Mouse (Mus musculus) stomach, embryonic 14.5 days (tissue): ENCODE data around the gene Brat1. TPM values are rescaled to one million over a fixed set of nuclear protein-coding genes. Genes with fewer than 3 reads are reported as not detected.

Experiments used
- ATAC-seq: fragments of 200-750 bp; cut with Nextera tagmentation; 2 replicates; pipeline ENCODE4 v1.8.0; 2017; ENCODE audit warnings: low read depth, moderate TSS enrichment; ENCODE audit not compliant: insufficient number of reproducible peaks, insufficient read depth, low FRiP score
- H3K27ac ChIP-seq: fragments of 300-500 bp; sonication (generic); 2 replicates; pipeline ENCODE4 v1.5.1; 2014; ENCODE audit warnings: mild to moderate bottlenecking, low read length, moderate library complexity, mixed read lengths
- H3K27me3 ChIP-seq: fragments of 300-500 bp; sonication (generic); 2 replicates; pipeline ENCODE4 v1.6.1; 2014; ENCODE audit warnings: low read length, control low read depth, mixed read lengths; ENCODE audit not compliant: control insufficient read depth, insufficient read depth
- H3K36me3 ChIP-seq: fragments of 300-500 bp; sonication (generic); 2 replicates; pipeline ENCODE4 v1.6.1; 2014; ENCODE audit warnings: mild to moderate bottlenecking, control low read depth, low read length, moderate library complexity, mixed read lengths; ENCODE audit not compliant: control insufficient read depth, insufficient read depth
- H3K4me1 ChIP-seq: fragments of 300-500 bp; sonication (generic); 2 replicates; pipeline ENCODE4 v1.6.1; 2014; ENCODE audit warnings: low read length, control low read depth, mixed read lengths; ENCODE audit not compliant: control insufficient read depth, insufficient read depth
- H3K4me2 ChIP-seq: fragments of 300-500 bp; sonication (generic); replicated peaks from 2 replicates; pipeline ENCODE4 v1.6.1; 2014; ENCODE audit warnings: low read depth, low read length, control low read depth
- H3K4me3 ChIP-seq: fragments of 300-500 bp; sonication (generic); 2 replicates; pipeline ENCODE4 v1.5.1; 2014; ENCODE audit warnings: low read depth, low read length, control low read depth
- H3K9ac ChIP-seq: fragments of 300-500 bp; sonication (generic); replicated peaks from 2 replicates; pipeline ENCODE4 v1.6.1; 2014; ENCODE audit warnings: low read depth, mild to moderate bottlenecking, control low read depth, low read length, moderate library complexity, mixed read lengths
- H3K9me3 ChIP-seq: fragments of 300-500 bp; sonication (generic); 2 replicates; pipeline ENCODE4 v1.6.1; 2016; ENCODE audit warnings: low read depth, low read length, control low read depth; ENCODE audit not compliant: control insufficient read depth
- WGBS: fragments of 180-500 bp; shearing (Covaris S2); extraction: QIAGEN DNeasy Blood & Tissue Kit; methylation state at CpG from one replicate; pipeline ENCODE4 v1.1.7; 2014; 5-methylcytosine and 5-hydroxymethylcytosine counted together
- polyA plus RNA-seq: library from polyadenylated mRNA; unstranded; fragments of >200 nt; fragmentation: Nextera tagmentation; extraction: Ambion mirVana; gene quantifications from 2 replicates; pipeline ENCODE4 v1.2.1, GENCODE M21; 2014

The Brat1 gene
- polyA plus RNA-seq, 1 experiment from 2014 or later: 12.5 TPM

DNA sequence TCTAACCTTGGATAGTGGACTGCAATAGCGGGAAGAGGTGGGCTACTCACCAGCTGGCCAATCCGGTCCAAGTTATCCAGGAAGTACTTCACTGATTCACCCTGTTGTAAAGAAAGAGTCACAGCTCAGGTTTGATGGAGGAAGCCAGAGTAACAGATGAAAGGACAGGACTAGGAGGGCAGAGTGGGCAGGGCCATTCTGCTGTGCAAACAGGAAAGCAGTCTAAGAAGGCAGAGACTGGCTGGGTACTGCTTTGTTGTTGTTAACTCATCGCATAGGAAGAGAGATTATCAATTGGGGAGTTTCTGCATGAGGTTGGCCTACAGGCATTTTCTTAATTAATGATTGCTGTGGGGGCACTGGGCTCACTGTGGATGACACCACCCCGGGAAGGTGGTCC lies 57.7 kb downstream of the Brat1 start:
- Histone ChIP-seq H3K9me3 (no peaks in the 10 kb centered on the region), H3K36me3 (peaks cover 39% of the 10 kb centered on the region), H3K4me1 (peaks cover 1% of the 10 kb centered on the region), H3K27ac (no peak overlapping the region), H3K4me3 (no peak overlapping the region), H3K27me3 (no peaks in the 10 kb centered on the region), H3K9ac (no peak overlapping the region), H3K4me2 (no peak overlapping the region)
- 88% methylated on average over 4 of the region's 4 CpGs for WGBS
- ATAC-seq: no peak

GRCm38 (mm10) chr5:140764921-140765613 lies 60.3 kb downstream of the Brat1 start:
- H3K4me1 ChIP-seq: peaks cover 20% of the 10 kb centered on the region
- H3K27ac ChIP-seq: peak overlapping the region; percentile 34; the same call in 1 of the 2 replicates
- H3K36me3 ChIP-seq: peaks cover 21% of the 10 kb centered on the region
- no peak for ATAC-seq
- WGBS: 55% methylated on average over 6 of the region's 6 CpGs
- H3K27me3 ChIP-seq: no peaks in the 10 kb centered on the region
- H3K4me2 ChIP-seq: no peak overlapping the region
- no peak overlapping the region for H3K9ac ChIP-seq
- no peaks in the 10 kb centered on the region for H3K9me3 ChIP-seq
- no peak overlapping the region for H3K4me3 ChIP-seq

DNA sequence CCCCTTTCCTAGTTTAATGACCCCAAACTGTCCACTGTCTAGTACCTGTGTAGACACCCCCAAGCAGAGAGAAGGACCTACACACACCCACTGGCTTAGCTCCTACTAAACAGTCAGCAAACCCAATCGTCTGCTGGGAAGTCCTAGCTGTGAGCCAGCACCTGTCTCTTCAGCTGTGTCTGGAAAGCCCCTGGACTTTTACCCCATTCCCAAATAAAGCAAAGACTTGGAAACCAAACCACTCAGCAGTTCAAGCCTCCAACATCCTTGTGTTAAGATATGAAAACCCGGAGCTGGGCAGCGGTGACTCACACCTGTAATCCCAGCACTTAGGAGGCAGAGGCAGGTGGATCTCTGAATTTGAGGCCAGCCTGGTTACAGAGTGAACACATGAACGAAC lies 61.8 kb downstream of the Brat1 start:
- no peak overlapping the region for H3K4me2 ChIP-seq
- ATAC-seq: no peak
- no peaks in the 10 kb centered on the region for H3K9me3 ChIP-seq
- H3K36me3 ChIP-seq: peaks cover 9% of the 10 kb centered on the region
- no peak overlapping the region for H3K9ac ChIP-seq
- H3K27ac ChIP-seq: peak overlapping the region; percentile 94; the same call in 1 of the 2 replicates
- H3K4me1 ChIP-seq: peaks cover 26% of the 10 kb centered on the region
- H3K27me3 ChIP-seq: no peaks in the 10 kb centered on the region
- no peak overlapping the region for H3K4me3 ChIP-seq
- WGBS: 91% methylated on average over 4 of the region's 4 CpGs

DNA sequence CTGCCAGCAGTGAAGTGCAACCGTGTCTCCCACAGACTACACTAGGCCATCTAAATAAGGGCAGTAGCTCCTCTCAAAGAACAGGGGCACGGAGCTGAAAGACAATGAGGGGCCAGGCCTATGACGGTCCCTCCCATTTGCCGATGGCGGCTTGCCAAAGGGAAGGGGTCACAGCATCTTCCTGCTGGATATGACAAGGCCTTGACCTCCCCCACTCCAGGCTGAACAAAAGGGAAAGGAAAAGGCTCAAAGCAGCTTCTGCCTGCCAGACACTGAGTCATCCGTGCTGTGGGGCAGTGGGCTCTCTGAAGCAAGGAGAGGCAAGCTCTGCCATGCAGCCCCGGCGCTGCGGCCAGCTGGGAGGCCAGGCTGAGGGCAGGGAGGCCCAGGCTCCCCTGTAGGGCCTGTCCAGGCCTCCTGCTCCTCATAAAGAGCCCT lies 62.9 kb downstream of the Brat1 start:
- WGBS: 24% methylated on average over 9 of the region's 9 CpGs
- Histone ChIP-seq H3K36me3 (no peaks in the 10 kb centered on the region; the same call in none of the 2 replicates), H3K4me1 (peaks cover 35% of the 10 kb centered on the region), H3K27me3 (no peaks in the 10 kb centered on the region), H3K4me2 (0 out of 2 replicates have a peak overlapping the region, but pooled peaks have one; percentile 2), H3K9me3 (no peaks in the 10 kb centered on the region), H3K27ac (peak overlapping the region; percentile 94), H3K9ac (no peak overlapping the region), H3K4me3 (no peak overlapping the region)
- ATAC-seq: peak; percentile 64; the same call in 1 of the 2 replicates

DNA sequence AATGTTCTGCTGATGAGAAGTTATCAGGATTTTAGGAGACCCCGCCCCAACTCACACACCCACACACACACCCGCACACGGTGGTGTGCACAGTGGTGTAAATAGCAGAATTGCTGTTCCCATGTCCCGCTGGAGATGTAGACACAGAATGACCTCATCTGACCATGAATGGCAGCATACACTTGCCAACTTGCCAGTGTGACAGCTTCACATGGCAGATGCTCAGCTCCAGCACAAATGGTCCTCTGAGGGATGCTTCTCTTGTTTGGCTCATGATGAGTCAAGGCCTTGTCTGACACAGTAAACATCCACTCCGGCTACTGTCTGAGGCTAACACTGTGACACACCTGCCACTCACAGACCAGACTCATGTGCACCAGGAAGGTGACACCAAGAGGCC lies 63.5 kb downstream of the Brat1 start:
- WGBS: 65% methylated on average over 5 of the region's 5 CpGs
- ATAC-seq: no peak
- no peak overlapping the region for H3K9ac ChIP-seq
- H3K4me1 ChIP-seq: peaks cover 40% of the 10 kb centered on the region
- H3K36me3 ChIP-seq: no peaks in the 10 kb centered on the region; the same call in 1 of the 2 replicates
- no peaks in the 10 kb centered on the region for H3K9me3 ChIP-seq
- peak overlapping the region; percentile 94 for H3K27ac ChIP-seq
- H3K4me3 ChIP-seq: no peak overlapping the region
- H3K4me2 ChIP-seq: no peak overlapping the region
- no peaks in the 10 kb centered on the region for H3K27me3 ChIP-seq

Other genes with a start within 250 kb of the Brat1 start
- 17.6 and 21.5 TPM in 2 replicates for gene Chst12, start 199.5 kb upstream of the Brat1 start, polyA plus RNA-seq
- gene Grifin, start 139.9 kb upstream of the Brat1 start, polyA plus RNA-seq: 0.74 TPM in 1 of 2 replicates, not detected in the other
- gene Lfng, start 97.7 kb upstream of the Brat1 start, polyA plus RNA-seq: 22.4 and 25.8 TPM in 2 replicates
- 41.9 and 43.1 TPM in 2 replicates for gene Ttyh3, start 56.0 kb upstream of the Brat1 start, polyA plus RNA-seq
- gene Iqce, start 2.6 kb upstream of the Brat1 start, polyA plus RNA-seq: 24.7 and 28.1 TPM in 2 replicates
- gene Amz1, start 19.1 kb downstream of the Brat1 start, polyA plus RNA-seq: 1.1 and 1.2 TPM in 2 replicates
- 16.2 and 17.2 TPM in 2 replicates for gene Gna12, start 125.4 kb downstream of the Brat1 start, polyA plus RNA-seq